ENCODE assay signal across 14 mouse cellular contexts in genomic region chr8:91676928-91677327, GRCm38 (mm10).
DNase-seq lines count a peak whose midpoint lies in the region; ATAC-seq lines count a peak whose summit lies in the region.
"Had no signal": no experiment of that assay in that cellular context is flagged by ENCODE, and none has a peak within 500 bp of the region (broad histone marks: within the 10 kb centered on the region; RNA-seq: fewer than 3 reads in every experiment).

No protein-coding gene starts in this region.

- H3K27ac ChIP-seq in hindbrain, embryonic 14.5 days, result no peak overlapping the region
- H3K27ac ChIP-seq in hindbrain, embryonic 11.5 days (ENCODE audit: low read depth, low read length), result no peak overlapping the region
- no peak overlapping the region for H3K27ac ChIP-seq in forebrain, embryonic 16.5 days (ENCODE audit: low read length)
- H3K27ac ChIP-seq: heart, adult 2 months; liver, embryonic 13.5 days; macrophage had no signal

- H3K4me2 ChIP-seq in hindbrain, embryonic 14.5 days (replicated peaks), result no peak overlapping the region
- no peak overlapping the region for H3K4me2 ChIP-seq in hindbrain, embryonic 11.5 days (replicated peaks; ENCODE audit: low read depth, low read length)
- no peak overlapping the region for H3K4me2 ChIP-seq in forebrain, embryonic 16.5 days (ENCODE audit: low read length)
- H3K4me2 ChIP-seq: liver, embryonic 13.5 days had no signal

- H3K9me3 ChIP-seq in hindbrain, embryonic 14.5 days (ENCODE audit: control insufficient read depth, low read length), result no peaks in the 10 kb centered on the region
- H3K9me3 ChIP-seq in hindbrain, embryonic 11.5 days (ENCODE audit: control insufficient read depth, low read length), result no peaks in the 10 kb centered on the region
- H3K9me3 ChIP-seq in forebrain, embryonic 16.5 days (ENCODE audit: control insufficient read depth, low read length), result no peaks in the 10 kb centered on the region
- H3K9me3 ChIP-seq: liver, embryonic 13.5 days had no signal

- 42% methylated on average over 3 of the region's 3 CpGs for WGBS in hindbrain, embryonic 14.5 days
- WGBS in hindbrain, embryonic 11.5 days, result 61% methylated on average over 3 of the region's 3 CpGs
- WGBS in forebrain, embryonic 16.5 days, result 47% methylated on average over 3 of the region's 3 CpGs

- no peak for DNase-seq in hindbrain, embryonic 14.5 days (ENCODE audit: low spot score)
- no peak for DNase-seq in hindbrain, embryonic 11.5 days (ENCODE audit: low spot score)
- DNase-seq in cerebellum, adult 11 months, result peak; percentile 50
- peak; percentile 22 to 44 for DNase-seq in layer of hippocampus, postnatal 25 days (ENCODE audit: extremely low spot score in 1 of 2, low spot score in 1 of 2)
- DNase-seq in kidney, adult 18-20 months, result no peak
- no peak for DNase-seq in kidney, adult 8-10 months
- no peak for DNase-seq in lung, postnatal 14 days
- DNase-seq: adrenal gland, adult 2 months; heart, adult 2 months; heart, postnatal 4 days; liver, embryonic 13.5 days; thymus, adult 2 months had no signal

- H3K4me3 ChIP-seq in hindbrain, embryonic 14.5 days (replicated peaks; ENCODE audit: low read length), result no peak overlapping the region
- no peak overlapping the region for H3K4me3 ChIP-seq in hindbrain, embryonic 11.5 days (ENCODE audit: low read depth, low read length)
- H3K4me3 ChIP-seq in forebrain, embryonic 16.5 days (replicated peaks; ENCODE audit: low read length), result no peak overlapping the region
- H3K4me3 ChIP-seq: heart, adult 2 months; liver, embryonic 13.5 days had no signal

- ATAC-seq in hindbrain, embryonic 14.5 days (ENCODE audit: low FRiP score), result peak; percentile 27; the same call in 1 of the 2 replicates
- ATAC-seq in hindbrain, embryonic 11.5 days (ENCODE audit: low FRiP score), result no peak
- peak; percentile 93 for ATAC-seq in forebrain, embryonic 16.5 days

- H3K4me1 ChIP-seq in hindbrain, embryonic 14.5 days (replicated peaks; ENCODE audit: control insufficient read depth, insufficient read depth, low read length), result peaks cover 4% of the 10 kb centered on the region; the same call in 1 of the 2 replicates
- peaks cover 3% of the 10 kb centered on the region; the same call in 1 of the 2 replicates for H3K4me1 ChIP-seq in hindbrain, embryonic 11.5 days (replicated peaks; ENCODE audit: control insufficient read depth, insufficient read depth, low read length)
- peaks cover 14% of the 10 kb centered on the region for H3K4me1 ChIP-seq in forebrain, embryonic 16.5 days (replicated peaks; ENCODE audit: control insufficient read depth, insufficient read depth, low read length)
- H3K4me1 ChIP-seq: liver, embryonic 13.5 days had no signal

- H3K27me3 ChIP-seq in hindbrain, embryonic 14.5 days (ENCODE audit: control insufficient read depth, insufficient read depth, low read length), result peaks cover 15% of the 10 kb centered on the region; the same call in 1 of the 2 replicates
- H3K27me3 ChIP-seq in hindbrain, embryonic 11.5 days (ENCODE audit: control insufficient read depth, insufficient read depth, low read length), result no peaks in the 10 kb centered on the region
- 0 out of 2 replicates have a peak, but pooled peaks cover 4% of the 10 kb centered on the region for H3K27me3 ChIP-seq in forebrain, embryonic 16.5 days (replicated peaks; ENCODE audit: control insufficient read depth, insufficient read depth, low read length)
- H3K27me3 ChIP-seq: liver, embryonic 13.5 days had no signal

- no peak overlapping the region for H3K9ac ChIP-seq in hindbrain, embryonic 14.5 days
- no peak overlapping the region for H3K9ac ChIP-seq in hindbrain, embryonic 11.5 days (ENCODE audit: low read depth, low read length)
- H3K9ac ChIP-seq in forebrain, embryonic 16.5 days (replicated peaks; ENCODE audit: low read depth, low read length), result no peak overlapping the region
- H3K9ac ChIP-seq: liver, embryonic 13.5 days had no signal

- H3K36me3 ChIP-seq in hindbrain, embryonic 14.5 days (replicated peaks; ENCODE audit: control insufficient read depth, insufficient read depth), result no peaks in the 10 kb centered on the region
- H3K36me3 ChIP-seq in hindbrain, embryonic 11.5 days (ENCODE audit: control insufficient read depth, insufficient read depth, low read length), result no peaks in the 10 kb centered on the region
- no peaks in the 10 kb centered on the region for H3K36me3 ChIP-seq in forebrain, embryonic 16.5 days (ENCODE audit: control insufficient read depth, insufficient read depth)
- H3K36me3 ChIP-seq: liver, embryonic 13.5 days had no signal

Comparison
In these comparisons a context has a peak if more than half of its experiments do, and no peak if none do; other contexts are left out.
1. DNase-seq: peak in cerebellum, adult 11 months (single experiment) and layer of hippocampus, postnatal 25 days (2 of 2); none in hindbrain, embryonic 14.5 days (single experiment), hindbrain, embryonic 11.5 days (single experiment), kidney, adult 18-20 months (single experiment), kidney, adult 8-10 months (0 of 2) and lung, postnatal 14 days (single experiment).